Mouse (Mus musculus): ENCODE data around the gene Rin1.

DNA sequence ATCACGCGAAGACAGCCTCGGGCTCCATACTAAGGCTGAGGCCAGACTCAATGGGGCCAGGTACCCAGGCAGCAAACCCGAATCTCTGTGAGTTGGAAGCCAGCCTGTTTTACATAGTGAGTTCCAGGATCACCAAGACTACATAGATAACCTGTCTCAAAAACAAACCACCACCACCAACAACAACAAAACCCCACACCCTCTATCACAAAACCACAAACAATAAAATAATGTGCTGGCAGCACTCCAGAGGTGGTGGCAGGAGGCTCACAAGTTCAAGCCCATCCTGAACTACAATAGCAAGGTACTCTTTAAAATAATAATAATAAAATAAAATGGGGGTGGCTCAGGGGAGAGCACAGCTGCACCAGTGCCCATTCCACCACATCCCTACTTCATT is 13.7 kb upstream of the Rin1 start:
- no peak for TF ChIP-seq GATA1 (IDR thresholded peaks at IDR 0.05; ENCODE audit: low read length)
- no peak for TF ChIP-seq TAL1 (IDR thresholded peaks at IDR 0.05; ENCODE audit: low read length)
